Mouse (Mus musculus): ENCODE measurements around the gene Gpr19.

Gene Gpr19

DNA sequence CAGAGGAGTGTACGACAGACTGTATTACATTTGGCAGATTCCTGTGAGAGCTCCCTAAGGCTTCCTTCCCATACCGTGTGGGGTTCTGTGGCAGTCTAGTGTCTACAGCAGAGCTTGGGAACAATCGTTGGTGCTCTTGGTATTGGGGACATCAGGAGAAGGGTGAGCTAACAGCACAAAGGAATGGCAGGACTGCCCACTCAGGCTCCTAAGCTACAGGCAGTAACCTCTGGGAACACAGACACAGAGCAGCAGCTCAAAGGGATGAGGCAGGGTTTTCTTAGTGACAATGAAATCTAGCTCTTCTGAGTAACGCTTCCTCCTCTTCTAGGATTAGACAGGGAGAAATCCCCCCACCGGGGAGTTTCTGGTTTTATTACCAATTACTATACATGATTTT lies 11.4 kb downstream of the Gpr19 start:
- peak; percentile 31 for DNase-seq (ENCODE audit: inconsistent ontology term)

GRCm38 (mm10) chr6:134886475-134886874 lies 11.9 kb downstream of the Gpr19 start:
- DNase-seq (ENCODE audit: inconsistent ontology term) = no peak

DNA sequence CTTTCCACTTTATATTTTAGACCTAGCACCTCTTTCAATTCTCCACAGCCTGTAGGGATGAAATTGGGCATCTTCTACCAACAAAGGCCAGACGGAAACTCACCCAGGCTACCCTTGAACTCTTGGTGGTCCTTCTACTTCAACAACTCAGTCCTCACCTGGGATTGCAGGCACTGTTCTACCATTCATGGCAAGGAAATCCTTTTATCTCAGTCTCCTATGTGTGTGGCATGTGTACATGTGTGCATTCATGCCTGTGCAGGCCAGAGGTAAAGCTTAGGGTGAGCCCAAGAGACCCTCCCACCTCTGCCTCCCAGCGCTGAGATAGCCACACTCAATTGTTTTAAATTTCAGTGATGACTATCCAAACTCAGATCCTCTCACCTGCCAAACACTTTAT lies 12.9 kb downstream of the Gpr19 start:
- DNase-seq (ENCODE audit: inconsistent ontology term) = no peak

DNA sequence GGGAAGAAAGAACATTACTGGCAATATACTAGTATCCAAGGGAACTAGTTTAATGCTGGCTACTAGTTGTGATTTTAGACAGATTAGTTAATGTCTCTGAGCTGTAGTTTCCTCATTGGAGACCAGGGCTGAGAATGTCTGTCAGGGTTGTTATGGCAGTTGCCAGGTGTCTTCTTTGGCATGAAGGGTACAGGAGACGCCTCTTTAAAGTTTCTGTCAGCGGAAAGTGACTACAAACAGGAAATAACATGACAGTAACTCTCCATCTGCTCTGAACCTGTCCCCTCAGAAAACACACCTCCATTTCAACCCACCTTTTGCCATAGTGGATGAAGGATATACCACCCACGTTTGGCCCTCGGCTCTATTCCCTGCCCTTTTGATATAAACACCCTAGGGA lies 14.7 kb downstream of the Gpr19 start:
- no peak for DNase-seq (ENCODE audit: inconsistent ontology term)

DNA sequence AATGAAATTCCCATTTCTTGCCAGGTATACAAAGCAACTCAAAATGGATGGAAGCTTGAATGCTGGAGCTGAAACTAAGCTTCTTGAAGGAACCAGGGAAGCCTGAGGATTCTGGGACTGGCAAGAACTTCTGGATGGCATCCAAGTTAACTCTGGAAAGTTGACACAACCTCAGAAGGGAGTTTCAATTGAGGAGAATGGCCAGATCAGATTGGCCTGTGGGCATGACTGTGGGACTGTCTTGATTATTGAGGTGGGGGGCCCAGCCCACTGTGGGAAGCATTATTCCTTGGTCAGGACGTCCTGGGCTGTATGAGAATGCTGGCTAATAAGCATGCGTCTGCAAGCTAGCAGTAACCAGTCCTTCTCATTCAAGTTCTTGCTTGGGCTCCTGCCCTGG lies 18.3 kb downstream of the Gpr19 start:
- DNase-seq (ENCODE audit: inconsistent ontology term) = no peak

DNA sequence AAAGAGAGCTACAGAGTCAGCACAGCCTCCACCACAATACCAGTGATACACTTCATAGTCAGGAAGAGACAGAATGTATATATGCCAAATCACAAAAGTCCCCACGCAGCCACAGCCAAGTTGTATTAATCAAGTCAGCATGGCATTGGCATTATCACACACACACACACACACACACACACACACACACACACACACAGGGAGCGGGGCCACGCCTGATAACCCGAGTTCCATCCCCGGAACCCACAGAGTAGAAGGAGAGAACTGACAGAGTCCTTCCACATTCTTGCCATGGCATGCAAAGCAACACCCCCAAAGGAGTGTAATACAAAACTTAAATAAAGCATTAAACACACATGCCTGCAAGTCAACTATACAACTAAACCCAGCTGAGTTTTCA lies 18.8 kb downstream of the Gpr19 start:
- no peak for DNase-seq (ENCODE audit: inconsistent ontology term)

- no peak for DNase-seq (ENCODE audit: inconsistent ontology term)
Observed at GRCm38 (mm10) chr6:134877892-134878291, 20.5 kb downstream of the Gpr19 start.

DNA sequence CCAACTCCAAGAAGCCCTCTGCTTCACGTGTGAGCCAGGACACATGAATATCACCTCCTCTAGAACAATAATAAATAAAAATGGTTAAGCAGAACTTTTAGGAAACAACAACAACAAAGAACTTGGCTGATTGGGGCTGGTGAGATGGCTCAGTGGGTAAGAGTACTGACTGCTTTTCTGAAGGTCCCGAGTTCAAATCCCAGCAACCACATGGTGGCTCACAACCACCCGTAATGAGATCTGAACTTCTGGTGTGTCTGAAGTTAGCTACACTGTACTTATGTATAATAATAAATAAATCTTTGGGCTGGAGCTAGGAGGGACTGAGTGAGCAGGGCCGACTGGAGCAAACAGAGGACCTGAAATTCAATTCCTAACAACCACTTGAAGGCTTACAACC lies 21.1 kb downstream of the Gpr19 start:
- DNase-seq (ENCODE audit: inconsistent ontology term) = peak; percentile 75

DNA sequence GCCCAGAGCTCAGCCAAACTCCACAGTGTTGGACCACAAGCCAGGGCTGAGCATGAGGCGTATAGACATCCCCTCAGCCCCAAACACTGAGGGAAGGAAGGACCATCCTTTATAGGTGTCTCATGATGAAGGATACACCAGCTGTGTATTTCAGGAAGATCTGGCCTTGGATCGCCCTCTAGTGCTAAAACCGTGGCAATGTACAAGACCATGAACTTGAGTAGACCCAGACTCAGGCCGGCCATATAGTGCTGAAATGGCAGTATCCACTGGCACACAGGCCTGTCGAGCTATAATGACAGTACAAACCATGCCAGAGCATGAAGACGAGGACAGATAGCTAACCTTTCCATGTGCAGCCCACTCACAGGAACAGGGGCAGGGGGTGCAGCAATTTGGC lies 21.6 kb downstream of the Gpr19 start:
- no peak for DNase-seq (ENCODE audit: inconsistent ontology term)

DNA sequence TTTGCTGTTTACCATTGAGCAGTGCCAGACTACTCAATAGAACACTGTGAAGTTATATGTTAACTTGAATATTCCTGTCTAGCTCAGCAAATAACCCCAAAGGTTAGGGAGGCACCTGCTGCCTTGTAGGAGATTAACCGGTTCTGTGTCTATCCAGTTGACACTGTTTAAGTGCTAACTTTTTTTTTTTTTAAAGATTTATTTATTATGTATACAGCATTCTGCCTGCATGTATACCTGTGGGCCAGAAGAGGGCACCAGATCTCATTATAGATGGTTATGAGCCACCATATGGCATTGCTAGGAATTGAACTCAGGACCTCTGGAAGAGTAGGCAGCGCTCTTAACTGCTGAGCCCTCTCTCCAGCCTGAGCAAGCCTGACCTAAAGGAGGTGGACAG lies 25.4 kb downstream of the Gpr19 start:
- no peak for DNase-seq (ENCODE audit: inconsistent ontology term)

- no peak for DNase-seq (ENCODE audit: inconsistent ontology term)
Observed at GRCm38 (mm10) chr6:134872236-134872635, 26.1 kb downstream of the Gpr19 start.

DNA sequence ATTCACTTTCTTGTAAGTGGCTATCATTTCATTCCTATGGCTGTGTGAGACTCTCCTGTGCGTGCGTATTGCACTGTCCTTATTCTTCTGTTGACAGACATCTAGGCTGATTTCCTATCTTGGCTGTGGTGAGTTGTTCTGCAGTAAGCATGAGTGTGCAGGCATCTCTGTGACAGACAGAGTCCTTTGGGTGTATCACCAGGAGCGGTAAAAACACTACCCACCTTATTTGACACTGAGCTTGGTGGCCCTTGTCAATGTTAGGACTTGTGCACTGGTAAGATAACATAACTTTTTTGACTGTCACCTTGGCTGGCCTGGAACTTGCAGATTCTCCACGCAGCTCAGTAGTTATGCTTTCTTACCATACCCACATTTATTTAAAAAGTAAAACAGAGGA lies 27.5 kb downstream of the Gpr19 start:
- DNase-seq (ENCODE audit: inconsistent ontology term) = no peak

- DNase-seq (ENCODE audit: inconsistent ontology term) = no peak
Observed at GRCm38 (mm10) chr6:134870209-134870742, 28.1 kb downstream of the Gpr19 start.

DNA sequence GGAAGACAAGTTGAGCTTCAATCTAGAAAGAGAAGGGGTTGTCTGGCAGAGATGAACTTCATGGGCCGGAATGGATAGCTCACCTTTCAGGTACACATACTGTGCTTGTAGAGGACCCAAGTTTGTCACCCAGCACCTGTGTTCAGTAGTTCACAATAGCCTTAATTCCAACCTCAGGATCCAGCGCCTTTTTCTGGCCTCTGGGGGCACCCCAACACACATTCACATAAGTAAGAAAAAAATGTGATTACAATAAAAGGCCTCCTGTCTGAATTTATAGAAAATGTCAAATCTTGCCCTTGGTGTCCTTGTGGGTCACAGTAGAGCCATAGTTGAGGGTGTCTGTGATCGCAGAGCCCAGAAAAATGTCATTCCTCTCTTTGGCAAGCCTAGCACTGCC lies 31.1 kb downstream of the Gpr19 start:
- no peak for DNase-seq (ENCODE audit: inconsistent ontology term)

GRCm38 (mm10) chr6:134866113-134866512 lies 32.3 kb downstream of the Gpr19 start:
- no peak for DNase-seq (ENCODE audit: inconsistent ontology term)

GRCm38 (mm10) chr6:134863146-134863545 lies 35.2 kb downstream of the Gpr19 start:
- peak; percentile 94 for DNase-seq (ENCODE audit: inconsistent ontology term)

- DNase-seq (ENCODE audit: inconsistent ontology term) = peak; percentile 65
Observed at GRCm38 (mm10) chr6:134862671-134863104, 35.7 kb downstream of the Gpr19 start.

- no peak for DNase-seq (ENCODE audit: inconsistent ontology term)
Observed at GRCm38 (mm10) chr6:134861386-134861785, 37.0 kb downstream of the Gpr19 start.

DNA sequence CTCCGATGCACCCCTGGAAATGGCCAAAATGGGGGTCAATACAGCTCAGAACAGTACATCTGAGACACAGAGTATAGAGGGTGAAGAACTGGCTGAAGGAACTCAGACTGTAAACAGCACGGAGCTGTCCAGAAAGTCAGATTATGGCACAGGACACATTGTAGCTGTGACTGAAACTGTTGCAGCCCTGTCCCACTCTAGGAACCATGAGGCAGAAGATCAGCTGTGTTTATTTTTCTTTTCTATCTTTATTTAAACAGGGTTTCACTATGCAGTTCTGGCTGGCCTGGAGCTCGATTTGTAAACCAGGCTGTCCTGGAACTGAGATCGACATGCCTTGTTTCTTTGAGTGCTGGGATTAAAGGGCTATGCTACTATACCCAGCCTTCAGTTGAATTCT lies 38.1 kb downstream of the Gpr19 start:
- DNase-seq (ENCODE audit: inconsistent ontology term) = no peak

- DNase-seq (ENCODE audit: inconsistent ontology term) = no peak
Observed at GRCm38 (mm10) chr6:134859021-134859420, 39.4 kb downstream of the Gpr19 start.

DNA sequence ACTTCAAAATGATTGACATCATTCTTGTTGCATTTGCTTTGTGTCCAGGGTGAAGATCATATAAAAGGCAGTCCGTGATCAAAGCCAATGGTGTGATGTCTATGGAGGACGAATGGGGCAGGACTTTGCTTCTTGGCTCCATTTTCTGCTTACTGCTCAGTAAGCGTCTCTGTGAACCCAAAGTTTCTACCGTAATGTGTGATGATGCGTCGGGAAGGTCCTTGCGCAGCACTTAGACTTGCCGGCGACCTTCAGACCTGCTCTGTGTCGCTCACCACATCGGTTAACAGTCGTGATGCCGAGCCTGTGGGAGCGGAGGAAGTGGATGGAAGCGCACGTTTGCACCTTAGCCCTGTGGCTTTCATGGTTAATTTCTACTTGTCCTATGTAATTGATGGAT lies 42.5 kb downstream of the Gpr19 start:
- no peak for DNase-seq (ENCODE audit: inconsistent ontology term)

GRCm38 (mm10) chr6:134854782-134855181 lies 43.6 kb downstream of the Gpr19 start:
- DNase-seq (ENCODE audit: inconsistent ontology term) = no peak

DNA sequence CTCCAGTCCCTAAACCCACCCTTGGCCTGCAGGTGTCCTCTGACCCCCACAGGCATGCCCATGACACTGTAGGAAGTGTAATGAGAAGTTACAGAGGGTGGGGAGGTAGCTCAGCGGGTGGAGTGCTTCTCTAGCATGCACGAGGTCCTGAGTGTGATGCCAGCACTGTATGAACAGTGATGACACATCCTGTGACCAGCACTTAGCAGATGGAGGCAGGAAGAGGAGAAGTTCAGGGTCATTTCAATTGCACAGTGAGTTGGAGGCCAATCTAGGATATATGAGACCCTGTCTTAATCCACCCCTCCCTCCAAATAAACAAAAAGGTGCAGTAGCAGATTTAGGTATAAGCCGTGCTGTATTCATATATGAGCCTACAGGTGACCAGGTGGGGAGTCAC lies 48.4 kb downstream of the Gpr19 start:
- DNase-seq (ENCODE audit: inconsistent ontology term) = no peak

DNA sequence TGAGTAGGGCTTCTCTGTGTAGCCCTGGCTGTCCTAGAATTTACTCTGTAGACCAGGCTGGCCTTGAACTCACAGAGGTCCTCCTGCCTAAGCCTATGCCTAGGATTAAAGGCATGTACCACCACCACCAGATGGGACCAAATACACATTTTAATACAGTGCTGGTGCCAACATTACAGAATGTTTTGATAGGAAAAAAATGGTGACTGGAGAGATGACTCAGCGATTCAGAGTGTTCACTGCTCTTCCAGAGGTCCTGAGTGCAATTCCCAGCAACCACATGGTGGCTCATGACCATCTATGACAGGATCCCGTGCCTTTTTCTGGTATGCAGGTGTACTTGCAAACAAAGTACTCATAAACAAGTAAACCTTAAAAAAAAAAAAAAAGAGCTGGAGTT lies 48.9 kb downstream of the Gpr19 start:
- DNase-seq (ENCODE audit: inconsistent ontology term) = no peak
